Mouse (Mus musculus): Measurements from ENCODE around the gene Sdr42e1.

GRCm38 (mm10) chr8:117660358-117661031, 13.0 kb downstream of the Sdr42e1 start:
- TF ChIP-seq POLR2A (IDR thresholded peaks at IDR 0.05; ENCODE audit: low read depth, low read length) (no peak), CTCF (IDR thresholded peaks at IDR 0.05; ENCODE audit: extremely low read depth, insufficient read length, insufficient replicate concordance, low read depth, low read length) (no peak)
